In genomic region chr3:103616981-103617380, GRCm38 (mm10) we compare ENCODE assay signal across 25 mouse cellular contexts. TPM values are rescaled to one million over a fixed set of nuclear protein-coding genes. Genes with fewer than 3 reads are reported as not detected.
A peak's percentile ranks its signal among the peaks of the same experiment; 100 is the strongest.
DNase-seq lines count a peak whose midpoint lies in the region; ATAC-seq and TF ChIP-seq lines count a peak whose summit lies in the region.
"Had no signal": no experiment of that assay in that cellular context is flagged by ENCODE, and none has a peak within 500 bp of the region (broad histone marks: within the 10 kb centered on the region; RNA-seq: fewer than 3 reads in every experiment).

No protein-coding gene starts in this region.

- H3K4me1 ChIP-seq in hindbrain, embryonic 10.5 days (replicated peaks) = no peaks in the 10 kb centered on the region
- no peaks in the 10 kb centered on the region for H3K4me1 ChIP-seq in hindbrain, embryonic 11.5 days (replicated peaks; ENCODE audit: control insufficient read depth, insufficient read depth, low read length)
- no peaks in the 10 kb centered on the region for H3K4me1 ChIP-seq in lung, postnatal 0 days (ENCODE audit: insufficient read depth, low read depth, low read length)
- H3K4me1 ChIP-seq in embryonic facial prominence, embryonic 10.5 days = peaks cover 15% of the 10 kb centered on the region
- H3K4me1 ChIP-seq: embryonic facial prominence, embryonic 15.5 days; forebrain, embryonic 15.5 days; limb, embryonic 13.5 days; liver, embryonic 12.5 days; midbrain, embryonic 15.5 days; neural tube, embryonic 13.5 days had no signal

- no peaks in the 10 kb centered on the region for H3K36me3 ChIP-seq in hindbrain, embryonic 10.5 days
- no peaks in the 10 kb centered on the region for H3K36me3 ChIP-seq in hindbrain, embryonic 11.5 days (ENCODE audit: control insufficient read depth, insufficient read depth, low read length)
- H3K36me3 ChIP-seq in lung, postnatal 0 days (ENCODE audit: insufficient read depth, low read length) = no peaks in the 10 kb centered on the region
- H3K36me3 ChIP-seq in embryonic facial prominence, embryonic 10.5 days (replicated peaks) = no peaks in the 10 kb centered on the region
- H3K36me3 ChIP-seq in splenic B cell, adult 2 months (ENCODE audit: control insufficient read depth, insufficient read depth, low read length, poor library complexity, severe bottlenecking) = no peaks in the 10 kb centered on the region
- H3K36me3 ChIP-seq: embryonic facial prominence, embryonic 15.5 days; forebrain, embryonic 15.5 days; limb, embryonic 13.5 days; liver, embryonic 12.5 days; lung, embryonic 15.5 days; midbrain, embryonic 15.5 days; neural tube, embryonic 13.5 days had no signal

- ATAC-seq in hindbrain, embryonic 11.5 days (ENCODE audit: low FRiP score) = no peak
- no peak for ATAC-seq in lung, postnatal 0 days
- ATAC-seq: forebrain, embryonic 15.5 days; liver, embryonic 12.5 days; midbrain, embryonic 15.5 days had no signal

- no peaks in the 10 kb centered on the region for H3K9me3 ChIP-seq in hindbrain, embryonic 10.5 days
- H3K9me3 ChIP-seq in hindbrain, embryonic 11.5 days (ENCODE audit: control insufficient read depth, low read length) = no peaks in the 10 kb centered on the region
- no peaks in the 10 kb centered on the region for H3K9me3 ChIP-seq in lung, postnatal 0 days (ENCODE audit: low read length)
- no peaks in the 10 kb centered on the region for H3K9me3 ChIP-seq in embryonic facial prominence, embryonic 10.5 days
- H3K9me3 ChIP-seq: embryonic facial prominence, embryonic 15.5 days; forebrain, embryonic 15.5 days; limb, embryonic 13.5 days; liver, embryonic 12.5 days; lung, embryonic 15.5 days; midbrain, embryonic 15.5 days; neural tube, embryonic 13.5 days had no signal

- H3K27me3 ChIP-seq in hindbrain, embryonic 10.5 days (ENCODE audit: insufficient read depth, poor library complexity, severe bottlenecking) = no peaks in the 10 kb centered on the region
- no peaks in the 10 kb centered on the region for H3K27me3 ChIP-seq in hindbrain, embryonic 11.5 days (ENCODE audit: control insufficient read depth, insufficient read depth, low read length)
- no peaks in the 10 kb centered on the region for H3K27me3 ChIP-seq in lung, postnatal 0 days (replicated peaks; ENCODE audit: insufficient read depth, low read length)
- no peaks in the 10 kb centered on the region; the same call in 1 of the 2 replicates for H3K27me3 ChIP-seq in embryonic facial prominence, embryonic 10.5 days (replicated peaks; ENCODE audit: low read depth, poor library complexity, severe bottlenecking)
- no peaks in the 10 kb centered on the region for H3K27me3 ChIP-seq in splenic B cell, adult 2 months (ENCODE audit: control insufficient read depth, insufficient read depth, low read length, poor library complexity, severe bottlenecking)
- H3K27me3 ChIP-seq: embryonic facial prominence, embryonic 15.5 days; forebrain, embryonic 15.5 days; limb, embryonic 13.5 days; liver, embryonic 12.5 days; lung, embryonic 15.5 days; midbrain, embryonic 15.5 days; neural tube, embryonic 13.5 days had no signal

- no peak overlapping the region for H3K4me3 ChIP-seq in hindbrain, embryonic 10.5 days
- H3K4me3 ChIP-seq in hindbrain, embryonic 11.5 days (ENCODE audit: low read depth, low read length) = no peak overlapping the region
- H3K4me3 ChIP-seq in lung, postnatal 0 days (ENCODE audit: low read depth, low read length) = no peak overlapping the region
- no peak overlapping the region for H3K4me3 ChIP-seq in embryonic facial prominence, embryonic 10.5 days
- H3K4me3 ChIP-seq: embryonic facial prominence, embryonic 15.5 days; forebrain, embryonic 15.5 days; limb, embryonic 13.5 days; liver, embryonic 12.5 days; lung, embryonic 15.5 days; midbrain, embryonic 15.5 days; myocyte; neural tube, embryonic 13.5 days had no signal

- H3K9ac ChIP-seq in hindbrain, embryonic 11.5 days (ENCODE audit: low read depth, low read length) = no peak overlapping the region
- H3K9ac ChIP-seq in lung, postnatal 0 days (replicated peaks; ENCODE audit: low read depth) = no peak overlapping the region
- H3K9ac ChIP-seq: embryonic facial prominence, embryonic 15.5 days; forebrain, embryonic 15.5 days; limb, embryonic 13.5 days; liver, embryonic 12.5 days; lung, embryonic 15.5 days; midbrain, embryonic 15.5 days; neural tube, embryonic 13.5 days had no signal

- H3K27ac ChIP-seq in hindbrain, embryonic 10.5 days = 0 out of 2 replicates have a peak overlapping the region, but pooled peaks have one; percentile 12
- H3K27ac ChIP-seq in hindbrain, embryonic 11.5 days (ENCODE audit: low read depth, low read length) = no peak overlapping the region
- no peak overlapping the region for H3K27ac ChIP-seq in lung, postnatal 0 days (ENCODE audit: low read length)
- no peak overlapping the region for H3K27ac ChIP-seq in embryonic facial prominence, embryonic 10.5 days (replicated peaks)
- H3K27ac ChIP-seq: embryonic facial prominence, embryonic 15.5 days; forebrain, embryonic 15.5 days; limb, embryonic 13.5 days; liver, embryonic 12.5 days; lung, embryonic 15.5 days; midbrain, embryonic 15.5 days; neural tube, embryonic 13.5 days had no signal

- DNase-seq in hindbrain, embryonic 10.5 days (ENCODE audit: low spot score) = no peak
- no peak for DNase-seq in hindbrain, embryonic 11.5 days (ENCODE audit: low spot score)
- DNase-seq in lung, postnatal 0 days (ENCODE audit: low spot score) = no peak
- no peak for DNase-seq in lung, adult 18-20 months
- peak; percentile 36 for DNase-seq in embryonic facial prominence, embryonic 10.5 days (ENCODE audit: low spot score)
- peak; percentile 3 for DNase-seq in splenic B cell, adult 2 months (ENCODE audit: low read depth, low spot score)
- DNase-seq in urinary bladder, postnatal 10 days (ENCODE audit: low spot score) = no peak
- no peak for DNase-seq in ovary, postnatal 10 days (ENCODE audit: low spot score)
- DNase-seq: adrenal gland, postnatal 10 days; B cell, adult 2 months; cerebellum, adult 9-10 months; gastrocnemius, postnatal 25 days; heart, postnatal 4 days; kidney, adult 2 months; kidney, postnatal 14 days; lung, postnatal 4 days; right cerebral cortex, adult 18-20 months had no signal

- peak; percentile 40 for TF ChIP-seq CTCF in lung, postnatal 0 days (IDR thresholded peaks at IDR 0.05)

- 45% methylated on average over 6 of the region's 6 CpGs for WGBS in hindbrain, embryonic 10.5 days
- WGBS in hindbrain, embryonic 11.5 days = 50% methylated on average over 6 of the region's 6 CpGs
- WGBS in lung, postnatal 0 days = 37% methylated on average over 6 of the region's 6 CpGs
- WGBS in embryonic facial prominence, embryonic 10.5 days = 32% methylated on average over 6 of the region's 6 CpGs

- no peak for TF ChIP-seq EP300 in lung, postnatal 0 days (IDR thresholded peaks at IDR 0.05)

- no peak overlapping the region for H3K4me2 ChIP-seq in hindbrain, embryonic 11.5 days (replicated peaks; ENCODE audit: low read depth, low read length)
- H3K4me2 ChIP-seq in lung, postnatal 0 days (replicated peaks; ENCODE audit: low read depth, low read length) = no peak overlapping the region
- H3K4me2 ChIP-seq: embryonic facial prominence, embryonic 15.5 days; forebrain, embryonic 15.5 days; limb, embryonic 13.5 days; liver, embryonic 12.5 days; lung, embryonic 15.5 days; midbrain, embryonic 15.5 days; neural tube, embryonic 13.5 days had no signal

RNA-seq across cellular contexts. Expression of gene Atg4a-ps, which starts 28.9 kb away (rescaled TPM):
- polyA plus RNA-seq in hindbrain, embryonic 10.5 days (2016; fragmentation: Nextera tagmentation; extraction: Ambion mirVana) = 0.07 and 0.17 TPM in 2 replicates
- polyA plus RNA-seq in hindbrain, embryonic 11.5 days (2014; fragmentation: Nextera tagmentation; extraction: Ambion mirVana) = 0.22 TPM in 1 of 2 replicates, not detected in the other
- 0.15 and 0.35 TPM in 2 replicates for polyA plus RNA-seq in lung, postnatal 0 days (2015; fragmentation: Nextera tagmentation; extraction: Ambion mirVana)
- 0.20 TPM in 2 replicates for polyA plus RNA-seq in embryonic facial prominence, embryonic 10.5 days (2016; fragmentation: Nextera tagmentation; extraction: Ambion mirVana)
- polyA plus RNA-seq: forebrain, embryonic 15.5 days; kidney, adult 2 months; midbrain, embryonic 15.5 days had no signal

RNA-seq across cellular contexts. Expression of gene Syt6, which starts 42.0 kb away (rescaled TPM):
- 1.5 and 2.0 TPM in 2 replicates for polyA plus RNA-seq in hindbrain, embryonic 10.5 days (2016; fragmentation: Nextera tagmentation; extraction: Ambion mirVana)
- polyA plus RNA-seq in hindbrain, embryonic 11.5 days (2014; fragmentation: Nextera tagmentation; extraction: Ambion mirVana) = 2.7 and 3.1 TPM in 2 replicates
- 2.3 and 2.9 TPM in 2 replicates for polyA plus RNA-seq in lung, postnatal 0 days (2015; fragmentation: Nextera tagmentation; extraction: Ambion mirVana)
- polyA plus RNA-seq in embryonic facial prominence, embryonic 10.5 days (2016; fragmentation: Nextera tagmentation; extraction: Ambion mirVana) = 2.3 and 4.8 TPM in 2 replicates
- polyA plus RNA-seq: kidney, adult 2 months had no signal

Comparison
In these comparisons a context has a peak if more than half of its experiments do, and no peak if none do; other contexts are left out.
1. DNase-seq: peak in embryonic facial prominence, embryonic 10.5 days (single experiment) and splenic B cell, adult 2 months (single experiment); none in hindbrain, embryonic 10.5 days (single experiment), hindbrain, embryonic 11.5 days (single experiment), lung, postnatal 0 days (single experiment), lung, adult 18-20 months (0 of 2), urinary bladder, postnatal 10 days (single experiment) and ovary, postnatal 10 days (single experiment).